Mouse (Mus musculus) stomach, adult 2 months (tissue): ENCODE results near the gene Lsm14a. TPM values are rescaled to one million over a fixed set of nuclear protein-coding genes. Genes with fewer than 3 reads are reported as not detected.

Source experiments
- polyA plus RNA-seq: library from polyadenylated mRNA; depleted of rRNA; stranded (reverse); fragments of >200 nt; gene quantifications from 2 replicates; pipeline ENCODE4 v1.2.3, GENCODE M21; 2012; rRNA removed

Gene Lsm14a
- polyA plus RNA-seq, result 10.1 and 11.5 TPM in 2 replicates

DNA sequence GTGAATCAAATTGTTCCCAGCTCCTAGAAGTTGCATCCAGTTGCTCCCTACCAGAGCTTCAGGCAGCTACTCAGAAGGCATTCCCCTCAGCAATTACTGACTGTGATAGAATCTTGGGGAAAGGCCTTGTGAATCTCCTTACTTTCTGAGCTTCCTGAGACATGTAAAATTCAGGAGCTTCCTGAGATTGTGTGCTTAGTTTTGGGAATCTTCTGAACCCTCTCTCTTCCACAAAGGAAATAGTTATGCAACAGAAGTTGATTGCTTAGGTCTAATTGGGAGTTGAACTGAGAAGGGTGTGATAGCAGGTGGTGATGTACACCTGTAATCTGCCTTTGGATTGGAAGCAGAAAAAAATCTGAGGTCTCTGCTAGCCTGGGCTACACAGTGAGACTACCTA lies at the start of gene Lsm14a:
Gene Lsm14a, minus strand, starts transcription at position 101 of the 400 bp plus-strand sequence.

DNA sequence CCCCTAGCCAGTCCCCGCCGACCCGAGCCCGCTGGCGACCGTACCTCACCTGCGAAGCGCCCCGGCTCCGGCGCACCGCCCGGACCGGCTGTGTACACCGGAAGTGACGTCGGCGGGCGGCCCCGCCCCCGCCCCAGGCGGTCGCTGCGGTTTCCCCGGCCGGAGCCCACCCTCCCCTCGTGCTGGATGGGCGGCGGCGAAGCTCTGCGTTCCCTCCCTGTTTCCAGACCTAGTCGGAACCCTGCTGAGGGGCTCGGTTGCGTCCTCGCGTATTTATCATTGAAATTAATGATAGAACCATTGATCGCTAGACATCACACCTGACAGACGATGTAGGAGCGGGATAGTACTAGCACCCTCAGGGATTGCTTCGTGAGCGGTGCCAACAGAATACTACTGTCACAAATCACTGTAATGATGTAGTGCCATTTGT lies 79.7 kb downstream of the Lsm14a start, which contains the start of gene 4931406P16Rik:
Gene 4931406P16Rik, minus strand, starts transcription at position 109 of the 433 bp plus-strand sequence.

Other genes with a start within 250 kb of the Lsm14a start
- 8.5 and 11.1 TPM in 2 replicates for gene Uba2, start 223.7 kb downstream of the Lsm14a start, polyA plus RNA-seq
- gene Pdcd2l, start 196.7 kb downstream of the Lsm14a start, polyA plus RNA-seq, result 9.4 and 14.3 TPM in 2 replicates
- 298 and 321 TPM in 2 replicates for gene Gpi1, start 163.0 kb downstream of the Lsm14a start, polyA plus RNA-seq
- gene Gm6096, start 142.3 kb downstream of the Lsm14a start, polyA plus RNA-seq, result not detected in 2 replicates
- 9.7 and 10.4 TPM in 2 replicates for gene 4931406P16Rik, start 79.8 kb downstream of the Lsm14a start, polyA plus RNA-seq